ENCODE assay signal across 8 mouse cellular contexts in genomic region chr4:4729427-4729826, GRCm38 (mm10).
A peak's percentile ranks its signal among the peaks of the same experiment; 100 is the strongest.
DNase-seq lines count a peak whose midpoint lies in the region; ATAC-seq lines count a peak whose summit lies in the region.

No protein-coding gene starts in this region.

- no peak overlapping the region for H3K9ac ChIP-seq in hindbrain, embryonic 14.5 days
- no peak overlapping the region for H3K9ac ChIP-seq in heart, embryonic 11.5 days (ENCODE audit: low read depth, low read length)

- H3K4me2 ChIP-seq in hindbrain, embryonic 14.5 days (replicated peaks), result no peak overlapping the region
- no peak overlapping the region for H3K4me2 ChIP-seq in heart, embryonic 11.5 days

- no peaks in the 10 kb centered on the region for H3K36me3 ChIP-seq in hindbrain, embryonic 14.5 days (replicated peaks; ENCODE audit: control insufficient read depth, insufficient read depth)
- H3K36me3 ChIP-seq in hindbrain, embryonic 10.5 days, result no peaks in the 10 kb centered on the region
- no peaks in the 10 kb centered on the region for H3K36me3 ChIP-seq in heart, embryonic 11.5 days (ENCODE audit: control insufficient read depth, insufficient read depth, low read length)

- H3K27ac ChIP-seq in hindbrain, embryonic 14.5 days, result no peak overlapping the region
- no peak overlapping the region for H3K27ac ChIP-seq in hindbrain, embryonic 10.5 days
- H3K27ac ChIP-seq in heart, embryonic 11.5 days (ENCODE audit: low read depth, low read length), result no peak overlapping the region

- ATAC-seq in hindbrain, embryonic 14.5 days (ENCODE audit: low FRiP score), result no peak
- no peak for ATAC-seq in heart, embryonic 11.5 days (replicated peaks; ENCODE audit: insufficient number of reproducible peaks, low FRiP score, low TSS enrichment)

- H3K9me3 ChIP-seq in hindbrain, embryonic 14.5 days (ENCODE audit: control insufficient read depth, low read length), result no peaks in the 10 kb centered on the region
- H3K9me3 ChIP-seq in hindbrain, embryonic 10.5 days, result no peaks in the 10 kb centered on the region
- no peaks in the 10 kb centered on the region for H3K9me3 ChIP-seq in heart, embryonic 11.5 days (replicated peaks; ENCODE audit: control insufficient read depth, low read length)

- no peak overlapping the region for H3K4me3 ChIP-seq in hindbrain, embryonic 14.5 days (replicated peaks; ENCODE audit: low read length)
- H3K4me3 ChIP-seq in hindbrain, embryonic 10.5 days, result no peak overlapping the region
- no peak overlapping the region for H3K4me3 ChIP-seq in heart, embryonic 11.5 days (ENCODE audit: low read depth, low read length)

- no peaks in the 10 kb centered on the region for H3K4me1 ChIP-seq in hindbrain, embryonic 14.5 days (replicated peaks; ENCODE audit: control insufficient read depth, insufficient read depth, low read length)
- no peaks in the 10 kb centered on the region for H3K4me1 ChIP-seq in hindbrain, embryonic 10.5 days (replicated peaks)
- H3K4me1 ChIP-seq in heart, embryonic 11.5 days (ENCODE audit: control insufficient read depth, insufficient read depth, low read length), result no peaks in the 10 kb centered on the region

- 64% methylated on average over 3 of the region's 3 CpGs for WGBS in hindbrain, embryonic 14.5 days
- WGBS in hindbrain, embryonic 10.5 days, result 66% methylated on average over 3 of the region's 3 CpGs
- 57% methylated on average over 3 of the region's 3 CpGs for WGBS in heart, embryonic 11.5 days (ENCODE audit: insufficient replicate concordance)

- peak; percentile 27 for DNase-seq in hindbrain, embryonic 14.5 days (ENCODE audit: low spot score)
- no peak for DNase-seq in hindbrain, embryonic 10.5 days (ENCODE audit: low spot score)
- DNase-seq in right cerebral cortex, adult 18-20 months, result peak; percentile 32
- DNase-seq in right cerebral cortex, postnatal 36 days (ENCODE audit: low spot score in 2 of 2), result no peak
- DNase-seq in embryo, embryonic 11.5 days (ENCODE audit: low read depth, low spot score), result peak; percentile 5
- no peak for DNase-seq in urinary bladder, adult 2 months (ENCODE audit: low spot score)
- DNase-seq in urinary bladder, postnatal 4 days (ENCODE audit: low spot score in 2 of 2), result no peak

- H3K27me3 ChIP-seq in hindbrain, embryonic 14.5 days (ENCODE audit: control insufficient read depth, insufficient read depth, low read length), result no peaks in the 10 kb centered on the region
- H3K27me3 ChIP-seq in hindbrain, embryonic 10.5 days (ENCODE audit: insufficient read depth, poor library complexity, severe bottlenecking), result no peaks in the 10 kb centered on the region
- no peaks in the 10 kb centered on the region for H3K27me3 ChIP-seq in heart, embryonic 11.5 days (ENCODE audit: control insufficient read depth, insufficient read depth, low read length)

Comparison
In these comparisons a context has a peak if more than half of its experiments do, and no peak if none do; other contexts are left out.
1. DNase-seq: peak in hindbrain, embryonic 14.5 days (single experiment), right cerebral cortex, adult 18-20 months (single experiment) and embryo, embryonic 11.5 days (single experiment); none in hindbrain, embryonic 10.5 days (single experiment), right cerebral cortex, postnatal 36 days (0 of 2), urinary bladder, adult 2 months (single experiment) and urinary bladder, postnatal 4 days (0 of 2).